Mouse (Mus musculus) frontal cortex, adult 2 months (tissue): ENCODE results near the gene Mtnr1a. TPM values are rescaled to one million over a fixed set of nuclear protein-coding genes. Genes with fewer than 3 reads are reported as not detected.
"Not testable (repeated sequence)": the region's sequence is repeated elsewhere in the genome, so short reads cannot be mapped to it uniquely, and the experiment has no call there.

Experiments used
- DNase-seq, 2 experiments: peaks; one replicate each; pipeline ENCODE4 v3.0.0; 2022; ENCODE audit warnings: low spot score in 1 of 2; ENCODE audit errors: extremely low spot score in 1 of 2
- polyA plus RNA-seq: library from polyadenylated mRNA; depleted of rRNA; stranded (reverse); fragments of >200 nt; gene quantifications from 2 replicates; pipeline ENCODE4 v1.2.3, GENCODE M21; 2012; rRNA removed

The Mtnr1a gene
- polyA plus RNA-seq = not detected in 2 replicates

GRCm38 (mm10) chr8:45068759-45069386 is at the start of gene Mtnr1a:
Gene Mtnr1a (plus strand): TSS chr8:45069137.
- peak; percentile 55 to 96 for DNase-seq

- no peak for DNase-seq
Measured at GRCm38 (mm10) chr8:45019241-45019640, 49.7 kb upstream of the Mtnr1a start.

- DNase-seq = no peak
Measured at GRCm38 (mm10) chr8:45021171-45021570, 47.8 kb upstream of the Mtnr1a start.

- peak; percentile 66 to 80 for DNase-seq
Measured at GRCm38 (mm10) chr8:45021911-45022665, 46.8 kb upstream of the Mtnr1a start.

- no peak for DNase-seq
Measured at GRCm38 (mm10) chr8:45028081-45028497, 40.8 kb upstream of the Mtnr1a start.

GRCm38 (mm10) chr8:45038350-45038749 is 30.6 kb upstream of the Mtnr1a start:
- DNase-seq = no peak

- no peak for DNase-seq
Measured at GRCm38 (mm10) chr8:45044160-45044559, 24.8 kb upstream of the Mtnr1a start.

GRCm38 (mm10) chr8:45050451-45050850 is 18.5 kb upstream of the Mtnr1a start:
- no peak for DNase-seq

- no peak for DNase-seq
Measured at GRCm38 (mm10) chr8:45051236-45051635, 17.7 kb upstream of the Mtnr1a start.

GRCm38 (mm10) chr8:45052205-45052604 is 16.7 kb upstream of the Mtnr1a start:
- no peak for DNase-seq

- peak in 1 of 2 experiments; percentile 23 for DNase-seq
Measured at GRCm38 (mm10) chr8:45052618-45053017, 16.3 kb upstream of the Mtnr1a start.

GRCm38 (mm10) chr8:45055500-45055899 is 13.4 kb upstream of the Mtnr1a start:
- DNase-seq = no peak

GRCm38 (mm10) chr8:45056810-45057209 is 12.1 kb upstream of the Mtnr1a start:
- DNase-seq = no peak

GRCm38 (mm10) chr8:45060083-45060482 is 8.9 kb upstream of the Mtnr1a start:
- no peak for DNase-seq

GRCm38 (mm10) chr8:45062311-45062710 is 6.6 kb upstream of the Mtnr1a start:
- no peak for DNase-seq

GRCm38 (mm10) chr8:45062982-45063924 is 5.7 kb upstream of the Mtnr1a start:
- DNase-seq = no peak

- no peak for DNase-seq
Measured at GRCm38 (mm10) chr8:45064197-45064869, 4.6 kb upstream of the Mtnr1a start.

GRCm38 (mm10) chr8:45065391-45065790 is 3.5 kb upstream of the Mtnr1a start:
- DNase-seq = not testable (repeated sequence)

- no peak for DNase-seq
Measured at GRCm38 (mm10) chr8:45070949-45071348, 2.0 kb downstream of the Mtnr1a start.

- no peak for DNase-seq
Measured at GRCm38 (mm10) chr8:45080850-45081249, 11.9 kb downstream of the Mtnr1a start.
